Mouse (Mus musculus): ENCODE measurements around the gene Tead1. TPM values are rescaled to one million over a fixed set of nuclear protein-coding genes. Genes with fewer than 3 reads are reported as not detected.

Gene Tead1
- polyA plus RNA-seq (2014; fragmentation: Nextera tagmentation; extraction: Ambion mirVana) = 31.6 and 36.2 TPM in 2 replicates

GRCm38 (mm10) chr7:112679171-112679512 lies at the start of gene Tead1:
Gene Tead1 (plus strand): TSS chr7:112679318.
- no peaks in the 10 kb centered on the region for H3K27me3 ChIP-seq (ENCODE audit: control insufficient read depth, insufficient read depth, low read length)
- WGBS = under 1% methylated on average over 54 of the region's 57 CpGs

GRCm38 (mm10) chr7:112634505-112635213 lies 44.5 kb upstream of the Tead1 start:
- H3K4me1 ChIP-seq (ENCODE audit: control insufficient read depth, insufficient read depth, low read length) = no peaks in the 10 kb centered on the region
- H3K27ac ChIP-seq (ENCODE audit: low read length) = no peak overlapping the region
- no peak overlapping the region for H3K9ac ChIP-seq (replicated peaks; ENCODE audit: low read depth, low read length)
- ATAC-seq (ENCODE audit: insufficient number of reproducible peaks, insufficient read depth, low FRiP score, low read depth) = no peak
- no peaks in the 10 kb centered on the region for H3K9me3 ChIP-seq (ENCODE audit: control insufficient read depth, low read depth, low read length)
- H3K36me3 ChIP-seq (ENCODE audit: control insufficient read depth, insufficient read depth, low read length) = no peaks in the 10 kb centered on the region
- no peak overlapping the region for H3K4me2 ChIP-seq (replicated peaks; ENCODE audit: low read depth, low read length)
- no peaks in the 10 kb centered on the region for H3K27me3 ChIP-seq (ENCODE audit: control insufficient read depth, insufficient read depth, low read length)
- no peak overlapping the region for H3K4me3 ChIP-seq (ENCODE audit: low read depth, low read length)
- 76% methylated on average over 10 of the region's 10 CpGs for WGBS

More at GRCm38 (mm10) chr7:112679171-112679512, at the start of gene Tead1:
- H3K4me2 ChIP-seq (replicated peaks; ENCODE audit: low read depth, low read length) = peak within 1 kb of the TSS; percentile 64
- peak within 1 kb of the TSS; percentile 95 for H3K4me3 ChIP-seq (ENCODE audit: low read depth, low read length)
- no peaks in the 10 kb centered on the region for H3K9me3 ChIP-seq (ENCODE audit: control insufficient read depth, low read depth, low read length)
- peak within 1 kb of the TSS; percentile 97 for H3K9ac ChIP-seq (replicated peaks; ENCODE audit: low read depth, low read length)
- H3K4me1 ChIP-seq (ENCODE audit: control insufficient read depth, insufficient read depth, low read length) = peaks cover 14% of the 10 kb centered on the region
- H3K27ac ChIP-seq (ENCODE audit: low read length) = peak within 1 kb of the TSS; percentile 99
- H3K36me3 ChIP-seq (ENCODE audit: control insufficient read depth, insufficient read depth, low read length) = no peaks in the 10 kb centered on the region
- ATAC-seq (ENCODE audit: insufficient number of reproducible peaks, insufficient read depth, low FRiP score, low read depth) = peak; percentile 81

GRCm38 (mm10) chr7:112635936-112636335 lies 43.2 kb upstream of the Tead1 start:
- no peaks in the 10 kb centered on the region for H3K36me3 ChIP-seq (ENCODE audit: control insufficient read depth, insufficient read depth, low read length)
- 90% methylated on average over 2 of the region's 2 CpGs for WGBS
- H3K9me3 ChIP-seq (ENCODE audit: control insufficient read depth, low read depth, low read length) = no peaks in the 10 kb centered on the region
- no peak overlapping the region for H3K27ac ChIP-seq (ENCODE audit: low read length)
- no peak for ATAC-seq (ENCODE audit: insufficient number of reproducible peaks, insufficient read depth, low FRiP score, low read depth)
- no peak overlapping the region for H3K4me2 ChIP-seq (replicated peaks; ENCODE audit: low read depth, low read length)
- no peak overlapping the region for H3K4me3 ChIP-seq (ENCODE audit: low read depth, low read length)
- no peaks in the 10 kb centered on the region for H3K4me1 ChIP-seq (ENCODE audit: control insufficient read depth, insufficient read depth, low read length)
- no peaks in the 10 kb centered on the region for H3K27me3 ChIP-seq (ENCODE audit: control insufficient read depth, insufficient read depth, low read length)
- H3K9ac ChIP-seq (replicated peaks; ENCODE audit: low read depth, low read length) = no peak overlapping the region

GRCm38 (mm10) chr7:112643866-112644543 lies 35.1 kb upstream of the Tead1 start:
- WGBS = 91% methylated on average over 6 of the region's 6 CpGs
- Histone ChIP-seq H3K9me3 (ENCODE audit: control insufficient read depth, low read depth, low read length) (no peaks in the 10 kb centered on the region), H3K27ac (ENCODE audit: low read length) (no peak overlapping the region), H3K36me3 (ENCODE audit: control insufficient read depth, insufficient read depth, low read length) (no peaks in the 10 kb centered on the region), H3K9ac (replicated peaks; ENCODE audit: low read depth, low read length) (no peak overlapping the region), H3K4me3 (ENCODE audit: low read depth, low read length) (no peak overlapping the region), H3K27me3 (ENCODE audit: control insufficient read depth, insufficient read depth, low read length) (no peaks in the 10 kb centered on the region), H3K4me1 (ENCODE audit: control insufficient read depth, insufficient read depth, low read length) (no peaks in the 10 kb centered on the region; the same call in 1 of the 2 replicates), H3K4me2 (replicated peaks; ENCODE audit: low read depth, low read length) (no peak overlapping the region)
- ATAC-seq (ENCODE audit: insufficient number of reproducible peaks, insufficient read depth, low FRiP score, low read depth) = no peak

- Histone ChIP-seq H3K4me1 (ENCODE audit: control insufficient read depth, insufficient read depth, low read length) (no peaks in the 10 kb centered on the region; the same call in 1 of the 2 replicates), H3K4me3 (ENCODE audit: low read depth, low read length) (no peak overlapping the region), H3K9me3 (ENCODE audit: control insufficient read depth, low read depth, low read length) (no peaks in the 10 kb centered on the region), H3K4me2 (replicated peaks; ENCODE audit: low read depth, low read length) (no peak overlapping the region), H3K9ac (replicated peaks; ENCODE audit: low read depth, low read length) (no peak overlapping the region), H3K36me3 (ENCODE audit: control insufficient read depth, insufficient read depth, low read length) (no peaks in the 10 kb centered on the region), H3K27me3 (ENCODE audit: control insufficient read depth, insufficient read depth, low read length) (no peaks in the 10 kb centered on the region), H3K27ac (ENCODE audit: low read length) (no peak overlapping the region)
- ATAC-seq (ENCODE audit: insufficient number of reproducible peaks, insufficient read depth, low FRiP score, low read depth) = no peak
- 78% methylated on average over 6 of the region's 6 CpGs for WGBS
Measured at GRCm38 (mm10) chr7:112644701-112645100, 34.4 kb upstream of the Tead1 start.

- no peak for ATAC-seq (ENCODE audit: insufficient number of reproducible peaks, insufficient read depth, low FRiP score, low read depth)
- no peak overlapping the region for H3K4me2 ChIP-seq (replicated peaks; ENCODE audit: low read depth, low read length)
- no peak overlapping the region for H3K4me3 ChIP-seq (ENCODE audit: low read depth, low read length)
- H3K4me1 ChIP-seq (ENCODE audit: control insufficient read depth, insufficient read depth, low read length) = no peaks in the 10 kb centered on the region; the same call in 1 of the 2 replicates
- no peaks in the 10 kb centered on the region for H3K27me3 ChIP-seq (ENCODE audit: control insufficient read depth, insufficient read depth, low read length)
- H3K9ac ChIP-seq (replicated peaks; ENCODE audit: low read depth, low read length) = no peak overlapping the region
- no peaks in the 10 kb centered on the region for H3K36me3 ChIP-seq (ENCODE audit: control insufficient read depth, insufficient read depth, low read length)
- H3K27ac ChIP-seq (ENCODE audit: low read length) = no peak overlapping the region
- 75% methylated on average over 2 of the region's 2 CpGs for WGBS
- H3K9me3 ChIP-seq (ENCODE audit: control insufficient read depth, low read depth, low read length) = no peaks in the 10 kb centered on the region
Measured at GRCm38 (mm10) chr7:112645724-112646123, 33.4 kb upstream of the Tead1 start.

- Histone ChIP-seq H3K27ac (ENCODE audit: low read length) (no peak overlapping the region), H3K9me3 (ENCODE audit: control insufficient read depth, low read depth, low read length) (no peaks in the 10 kb centered on the region), H3K4me3 (ENCODE audit: low read depth, low read length) (no peak overlapping the region), H3K9ac (replicated peaks; ENCODE audit: low read depth, low read length) (no peak overlapping the region), H3K27me3 (ENCODE audit: control insufficient read depth, insufficient read depth, low read length) (no peaks in the 10 kb centered on the region), H3K36me3 (ENCODE audit: control insufficient read depth, insufficient read depth, low read length) (no peaks in the 10 kb centered on the region), H3K4me2 (replicated peaks; ENCODE audit: low read depth, low read length) (no peak overlapping the region), H3K4me1 (ENCODE audit: control insufficient read depth, insufficient read depth, low read length) (no peaks in the 10 kb centered on the region; the same call in 1 of the 2 replicates)
- 88% methylated on average over 4 of the region's 4 CpGs for WGBS
- ATAC-seq (ENCODE audit: insufficient number of reproducible peaks, insufficient read depth, low FRiP score, low read depth) = no peak
Measured at GRCm38 (mm10) chr7:112647417-112647816, 31.7 kb upstream of the Tead1 start.

- ATAC-seq (ENCODE audit: insufficient number of reproducible peaks, insufficient read depth, low FRiP score, low read depth) = peak; percentile 82
- H3K4me2 ChIP-seq (replicated peaks; ENCODE audit: low read depth, low read length) = no peak overlapping the region
- peaks cover 10% of the 10 kb centered on the region; the same call in 1 of the 2 replicates for H3K4me1 ChIP-seq (ENCODE audit: control insufficient read depth, insufficient read depth, low read length)
- no peaks in the 10 kb centered on the region for H3K27me3 ChIP-seq (ENCODE audit: control insufficient read depth, insufficient read depth, low read length)
- no peak overlapping the region for H3K4me3 ChIP-seq (ENCODE audit: low read depth, low read length)
- H3K27ac ChIP-seq (ENCODE audit: low read length) = peak overlapping the region; percentile 48; the same call in 1 of the 2 replicates
- H3K9ac ChIP-seq (replicated peaks; ENCODE audit: low read depth, low read length) = no peak overlapping the region
- WGBS = 15% methylated on average over 9 of the region's 9 CpGs
- H3K9me3 ChIP-seq (ENCODE audit: control insufficient read depth, low read depth, low read length) = no peaks in the 10 kb centered on the region
- H3K36me3 ChIP-seq (ENCODE audit: control insufficient read depth, insufficient read depth, low read length) = no peaks in the 10 kb centered on the region
Measured at GRCm38 (mm10) chr7:112656141-112656662, 22.9 kb upstream of the Tead1 start.

All from stomach, embryonic 14.5 days (tissue).